Mouse (Mus musculus): Measurements from ENCODE around the gene Prkar1a. TPM values are rescaled to one million over a fixed set of nuclear protein-coding genes. Genes with fewer than 3 reads are reported as not detected.

Gene Prkar1a
- total RNA-seq, 2 experiments from 2014 or later, result 414 to 447 TPM

- no peak for DNase-seq (ENCODE audit: low spot score in 2 of 2)
Observed at GRCm38 (mm10) chr11:109705336-109706054, 56.3 kb downstream of the Prkar1a start.

- no peak for DNase-seq (ENCODE audit: low spot score in 2 of 2)
Observed at GRCm38 (mm10) chr11:109706055-109706412, 56.8 kb downstream of the Prkar1a start.

DNA sequence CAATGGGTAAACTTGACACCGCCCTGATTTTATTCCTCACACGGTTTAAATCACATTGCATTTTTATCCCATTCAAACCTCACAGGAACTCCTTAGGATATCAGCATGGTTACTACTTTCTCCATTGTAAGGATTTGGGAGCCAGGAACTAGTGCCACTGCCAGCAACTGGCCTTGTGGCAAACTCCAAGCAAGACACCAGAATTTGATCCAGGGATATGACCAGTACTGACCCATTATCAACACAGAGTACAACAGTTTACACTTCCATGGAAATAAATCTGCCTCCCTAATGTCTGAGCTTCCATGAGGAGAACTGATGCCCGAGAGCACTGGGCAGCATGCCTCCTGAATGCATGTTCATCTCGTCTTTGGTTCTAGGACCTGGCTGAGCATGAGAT is 57.4 kb downstream of the Prkar1a start:
- no peak for DNase-seq (ENCODE audit: low spot score in 2 of 2)

DNA sequence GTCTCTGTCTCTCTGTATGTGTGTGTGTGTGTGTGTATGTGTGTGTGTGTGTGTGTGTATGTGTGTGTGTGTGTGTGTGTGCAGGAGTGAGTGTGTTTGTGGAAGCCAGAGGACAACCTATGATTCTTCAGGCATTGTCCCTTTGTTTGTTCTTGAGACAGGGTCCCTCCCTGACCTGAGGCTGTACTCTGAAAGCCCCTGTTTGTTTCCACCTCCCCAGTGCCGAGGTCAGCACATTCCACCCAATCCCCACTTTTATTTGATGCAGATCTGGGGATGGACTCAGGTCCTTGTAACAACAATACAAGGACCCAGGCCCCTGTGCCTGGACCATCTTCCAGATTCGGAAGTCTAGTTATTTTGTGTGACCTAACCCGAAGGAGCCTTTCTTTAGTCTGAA is 58.2 kb downstream of the Prkar1a start:
- no peak for DNase-seq (ENCODE audit: low spot score in 2 of 2)

- DNase-seq (ENCODE audit: low spot score in 2 of 2), result no peak
Observed at GRCm38 (mm10) chr11:109708786-109709185, 59.6 kb downstream of the Prkar1a start.

DNA sequence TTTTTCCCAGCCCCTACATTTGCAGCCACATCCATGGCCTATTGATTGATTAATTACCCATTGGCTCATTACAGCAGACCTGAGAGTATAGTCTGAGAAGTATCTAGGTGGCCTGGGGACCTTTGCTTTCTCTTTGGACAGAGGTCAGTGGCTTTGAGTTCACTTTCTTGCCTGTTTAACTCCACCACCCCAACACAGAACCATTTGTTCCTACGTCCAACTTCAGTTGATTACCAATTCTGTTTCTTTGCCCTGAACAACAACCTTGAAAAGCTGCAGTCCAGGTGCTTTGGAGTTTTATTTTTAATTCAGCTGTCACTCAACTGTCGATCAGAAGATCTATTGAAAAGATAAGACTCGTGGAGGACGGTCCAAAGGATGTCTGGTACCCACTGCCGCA is 60.3 kb downstream of the Prkar1a start:
- DNase-seq (ENCODE audit: low spot score in 2 of 2), result no peak

GRCm38 (mm10) chr11:109714341-109715247 is 65.4 kb downstream of the Prkar1a start:
- peak in 1 of 2 experiments; percentile 41 for DNase-seq (ENCODE audit: low spot score in 2 of 2)

DNA sequence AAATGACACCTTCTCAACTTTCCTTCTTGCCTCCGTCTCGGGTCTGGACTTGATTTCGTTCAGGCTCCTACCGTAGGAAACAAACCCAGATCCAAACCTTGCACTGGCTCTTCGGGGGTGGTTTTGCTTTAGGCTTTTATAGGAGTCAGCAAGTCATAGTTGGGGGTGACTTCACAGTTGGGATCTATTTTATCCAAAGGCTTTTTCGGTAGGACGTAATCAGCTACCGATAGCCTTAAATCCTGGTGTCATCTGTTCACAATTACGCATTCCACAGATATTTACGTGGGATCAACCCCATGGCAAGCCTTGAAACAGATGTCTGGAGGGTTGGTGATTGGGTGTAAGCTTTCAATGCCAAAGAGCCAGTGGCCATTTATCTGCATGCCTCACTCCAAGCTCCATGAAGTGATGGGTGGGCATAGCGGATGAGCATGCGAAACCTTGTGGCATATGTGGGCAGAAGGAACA is 66.1 kb downstream of the Prkar1a start:
- no peak for DNase-seq (ENCODE audit: low spot score in 2 of 2)

DNA sequence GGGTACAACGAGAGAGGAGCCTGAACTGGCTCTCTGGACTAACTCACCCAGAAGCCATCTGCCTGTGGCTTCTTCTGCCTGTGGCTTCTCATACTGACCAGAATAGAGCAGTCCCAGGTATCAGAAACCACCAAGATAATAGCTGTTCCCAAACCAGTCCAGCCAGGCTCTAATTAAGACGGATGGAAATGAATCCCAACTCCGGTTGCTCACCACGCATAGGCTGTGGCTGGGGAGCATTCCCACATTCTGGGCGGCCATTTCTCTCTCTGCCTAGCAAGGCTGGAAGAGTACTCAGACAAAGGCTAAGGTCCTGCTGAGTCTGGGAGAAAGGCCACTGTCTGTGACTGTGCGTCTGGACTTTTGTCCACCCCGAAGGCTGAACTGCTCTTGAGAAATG is 67.8 kb downstream of the Prkar1a start:
- no peak for DNase-seq (ENCODE audit: low spot score in 2 of 2)

DNA sequence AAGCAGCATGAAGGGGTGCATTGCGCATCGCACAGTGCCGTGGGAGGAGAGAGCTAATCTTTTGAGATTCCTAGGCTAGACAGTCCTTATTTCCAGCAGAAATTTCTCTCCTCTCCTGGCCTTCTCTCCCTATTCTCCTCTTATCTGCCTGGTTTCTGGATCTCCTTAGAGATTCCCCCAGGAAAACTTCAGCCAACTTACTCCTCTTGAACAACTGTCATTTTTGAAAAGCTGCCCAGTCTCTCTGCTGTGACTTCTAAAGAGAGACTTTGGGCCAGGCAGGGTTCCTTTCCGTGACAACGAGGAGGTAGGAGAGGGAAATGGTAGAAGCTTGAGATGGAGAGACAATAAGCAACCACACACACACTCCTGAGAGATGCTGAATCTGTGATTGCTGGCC is 68.2 kb downstream of the Prkar1a start:
- peak in 1 of 2 experiments; percentile 32 for DNase-seq (ENCODE audit: low spot score in 2 of 2)

DNA sequence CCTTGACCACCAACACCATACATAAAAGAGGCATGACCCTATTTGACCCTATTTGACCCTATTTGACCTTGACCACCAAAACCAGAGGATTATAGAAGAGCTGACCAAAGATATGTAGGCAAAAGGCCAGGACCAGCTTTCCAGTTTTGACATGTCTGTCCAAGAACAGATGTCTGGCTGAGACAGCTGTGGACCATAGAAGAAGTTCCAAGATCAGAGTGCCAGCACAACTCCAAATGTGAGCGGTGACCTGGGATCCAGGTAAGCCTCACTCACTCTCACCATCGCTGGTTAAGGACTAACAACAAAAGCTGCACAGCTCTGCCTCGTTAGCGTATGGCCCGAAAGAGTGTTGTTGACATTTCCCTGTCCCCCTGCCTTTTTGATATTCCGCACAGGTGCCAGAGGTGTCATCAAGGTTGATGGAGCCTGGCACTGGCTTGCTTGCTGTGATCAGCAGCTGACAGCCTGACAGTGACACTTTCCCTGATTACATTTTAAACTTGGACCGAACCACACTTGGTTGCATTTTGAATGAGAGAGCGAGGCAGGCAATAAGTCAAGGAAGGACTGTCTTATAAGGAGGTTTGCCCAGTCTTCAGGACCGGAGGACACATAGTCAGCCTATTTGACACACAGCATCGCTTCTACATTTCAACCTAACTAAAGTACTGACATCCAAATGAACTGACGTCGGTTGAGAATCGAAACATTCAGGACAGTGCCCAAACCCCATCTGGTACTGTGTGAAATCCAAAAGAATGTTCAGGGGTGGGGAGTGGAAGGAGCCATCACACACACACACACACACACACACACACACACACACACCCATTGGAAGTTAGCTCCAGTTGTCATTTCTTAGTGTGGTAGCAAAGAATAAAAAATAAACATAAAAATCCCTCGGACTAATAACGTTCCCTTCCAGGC is 69.0 kb downstream of the Prkar1a start:
- DNase-seq (ENCODE audit: low spot score in 2 of 2), result no peak

Other genes with a start within 250 kb of the Prkar1a start
- not detected for gene 9930022D16Rik, start 235.5 kb upstream of the Prkar1a start, total RNA-seq (2021)
- gene Amz2, start 223.5 kb upstream of the Prkar1a start, total RNA-seq (2021), result 100 to 1,000 TPM; 104 to 111 TPM
- 1 to 10 TPM; 6.6 to 9.1 TPM for gene Arsg, start 176.0 kb upstream of the Prkar1a start, total RNA-seq (2021)
- gene Slc16a6, start 175.8 kb upstream of the Prkar1a start, total RNA-seq (2021), result 10 to 100 TPM; 11.4 to 14.9 TPM
- 10 to 100 TPM; 22.0 to 24.3 TPM for gene Wipi1, start 37.4 kb upstream of the Prkar1a start, total RNA-seq (2021)
- gene Fam20a, start 72.9 kb downstream of the Prkar1a start, total RNA-seq (2021), result 10 to 100 TPM; 16.1 to 18.9 TPM
- gene 1700012B07Rik, start 178.6 kb downstream of the Prkar1a start, total RNA-seq (2021), result not detected